Mouse (Mus musculus) kidney, adult 11 months (tissue): ENCODE results near the gene Scd3.
A peak's percentile ranks its signal among the peaks of the same experiment; 100 is the strongest.
"Not testable (repeated sequence)": the region's sequence is repeated elsewhere in the genome, so short reads cannot be mapped to it uniquely, and the experiment has no call there.

Experiments
- DNase-seq: peaks from one replicate; pipeline ENCODE4 v3.0.0; 2022

Scd3 gene

DNA sequence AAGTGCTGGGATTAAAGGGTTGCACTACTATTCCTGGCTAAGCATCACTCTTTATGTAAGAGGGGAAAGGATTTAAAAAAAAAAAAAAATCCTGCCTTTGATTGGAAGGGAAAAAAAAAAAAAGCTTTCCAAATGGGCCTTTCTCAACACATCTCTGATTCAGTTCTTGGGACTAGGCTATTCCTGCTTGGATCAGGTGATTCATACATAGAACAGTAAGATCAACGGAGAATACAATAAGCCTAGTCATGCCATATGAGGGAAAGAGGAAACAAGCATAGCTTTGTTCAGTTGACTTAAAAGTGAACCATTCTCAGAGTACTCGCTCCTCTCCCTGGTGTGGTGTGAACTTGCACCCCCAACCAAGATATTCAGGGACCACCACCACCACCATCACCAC is 35.8 kb downstream of the Scd3 start:
- no peak for DNase-seq

DNA sequence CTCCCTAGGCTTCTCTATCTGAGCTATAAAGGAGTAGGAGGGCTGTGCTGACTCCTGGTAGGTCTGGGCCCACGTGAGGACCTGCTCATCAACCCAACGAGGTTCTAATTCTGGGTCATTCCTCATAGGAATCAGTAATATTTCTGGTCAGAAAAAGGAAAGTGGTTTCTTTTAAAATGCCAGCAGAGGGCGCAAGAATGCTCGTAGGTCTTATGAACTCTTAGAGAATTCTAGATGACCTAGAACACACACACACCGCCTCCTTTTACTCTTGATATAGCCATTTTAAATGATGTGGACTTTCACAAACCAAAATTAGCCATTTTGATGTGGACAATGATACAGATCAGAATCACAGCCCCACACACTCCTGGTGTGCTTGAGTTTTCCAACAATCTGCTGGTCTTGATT is 42.7 kb downstream of the Scd3 start:
- DNase-seq = peak; percentile 8

DNA sequence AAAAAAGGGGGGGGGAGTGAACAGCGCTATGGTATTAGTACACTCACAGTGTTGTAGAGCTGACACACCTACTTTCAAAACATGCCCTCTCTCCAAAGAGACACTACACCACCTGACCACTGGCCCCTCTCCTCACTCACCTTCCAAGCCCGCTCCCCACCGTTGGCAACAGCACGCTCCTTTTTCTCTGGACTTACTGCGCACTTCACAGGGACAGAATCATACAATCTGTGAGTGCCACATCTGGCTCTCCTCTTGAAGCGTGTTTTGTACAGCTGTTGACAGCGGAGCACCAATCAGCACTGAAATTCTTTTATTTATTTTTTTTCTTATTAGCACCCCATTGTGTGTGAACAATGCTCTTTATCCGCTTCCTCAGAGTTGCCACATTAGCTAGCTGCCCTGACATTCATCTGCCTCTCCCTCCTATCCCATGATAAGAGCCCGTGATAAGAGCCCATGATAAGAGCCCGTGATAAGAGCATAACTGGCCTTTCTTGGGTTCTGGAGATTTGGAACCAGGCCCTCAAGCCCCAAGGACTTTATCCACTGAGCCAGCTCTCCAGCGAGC is 43.4 kb downstream of the Scd3 start:
- no peak for DNase-seq

DNA sequence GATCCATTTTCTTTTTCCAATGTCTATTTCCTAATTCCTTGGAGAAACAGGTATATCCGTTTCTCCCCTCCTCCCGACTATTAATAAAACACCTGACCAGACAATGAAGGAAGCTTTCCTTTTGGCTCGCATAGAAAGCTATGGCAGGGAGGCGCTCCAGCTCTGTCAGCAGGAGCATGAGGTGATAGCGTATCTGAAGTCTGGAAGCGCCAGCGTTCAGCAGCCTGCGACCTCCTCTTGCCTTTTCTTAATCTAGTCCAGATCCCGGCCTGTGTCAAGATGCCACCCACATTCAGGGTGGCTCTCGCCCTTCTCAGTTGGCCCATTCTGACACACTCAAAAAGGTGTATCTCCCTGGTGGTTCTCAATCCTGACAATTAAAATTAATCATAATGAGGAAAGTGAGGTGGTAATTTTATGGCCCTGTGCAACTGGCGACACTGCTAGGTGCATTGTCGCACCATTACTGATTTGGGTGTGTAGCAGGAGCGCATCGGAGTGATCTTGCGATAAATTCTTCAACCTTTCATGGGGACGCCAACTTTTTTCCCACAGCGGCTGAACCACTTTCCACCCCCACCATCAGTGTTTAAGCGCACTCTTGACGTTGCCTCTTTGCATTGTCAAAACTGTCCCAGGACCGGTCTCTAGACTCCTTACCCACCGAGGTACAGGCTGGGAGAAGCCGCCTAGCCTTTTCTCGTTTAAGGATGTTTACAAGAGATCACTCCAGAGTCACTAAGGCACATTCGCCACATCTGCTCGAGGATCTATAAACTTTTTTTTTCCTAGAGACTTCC is 44.4 kb downstream of the Scd3 start:
- no peak for DNase-seq

DNA sequence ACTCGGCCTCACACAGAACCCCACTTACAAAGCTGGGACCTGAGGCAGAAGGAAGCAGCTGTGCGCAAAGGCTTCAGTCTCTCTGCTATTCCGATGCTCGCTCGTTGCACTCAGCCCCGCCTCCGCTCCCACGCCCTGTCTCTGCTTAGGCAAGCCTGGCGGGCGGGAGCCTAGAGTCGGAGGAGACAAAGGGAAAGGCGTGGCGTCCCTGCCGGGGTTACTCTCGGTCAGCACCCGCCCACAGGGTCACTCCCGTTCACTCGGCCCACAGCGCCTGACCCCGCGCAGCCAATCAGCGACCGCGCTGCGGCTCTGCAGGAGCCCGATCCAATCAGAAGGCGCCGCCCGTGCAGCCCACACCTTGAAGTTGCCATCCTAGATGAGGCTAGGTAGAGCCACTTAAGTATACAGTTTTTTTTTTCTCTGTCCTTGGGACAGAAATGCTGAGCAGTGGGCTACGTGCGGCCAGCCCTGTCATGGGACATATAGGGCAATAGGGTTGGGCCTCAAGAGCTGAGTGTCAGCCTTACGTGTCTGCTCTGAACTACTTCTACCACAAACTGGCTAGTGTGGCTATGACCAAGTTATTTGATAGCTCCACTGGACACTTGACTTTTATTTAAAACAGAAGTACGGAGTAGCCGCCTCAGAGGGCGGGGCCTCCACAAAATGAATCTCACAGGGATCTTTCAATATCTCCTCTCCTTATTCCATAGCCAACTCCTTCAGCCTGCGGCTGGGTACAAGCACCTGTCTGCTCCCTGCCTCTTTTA is 45.2 kb downstream of the Scd3 start:
- DNase-seq = peak; percentile 95

DNA sequence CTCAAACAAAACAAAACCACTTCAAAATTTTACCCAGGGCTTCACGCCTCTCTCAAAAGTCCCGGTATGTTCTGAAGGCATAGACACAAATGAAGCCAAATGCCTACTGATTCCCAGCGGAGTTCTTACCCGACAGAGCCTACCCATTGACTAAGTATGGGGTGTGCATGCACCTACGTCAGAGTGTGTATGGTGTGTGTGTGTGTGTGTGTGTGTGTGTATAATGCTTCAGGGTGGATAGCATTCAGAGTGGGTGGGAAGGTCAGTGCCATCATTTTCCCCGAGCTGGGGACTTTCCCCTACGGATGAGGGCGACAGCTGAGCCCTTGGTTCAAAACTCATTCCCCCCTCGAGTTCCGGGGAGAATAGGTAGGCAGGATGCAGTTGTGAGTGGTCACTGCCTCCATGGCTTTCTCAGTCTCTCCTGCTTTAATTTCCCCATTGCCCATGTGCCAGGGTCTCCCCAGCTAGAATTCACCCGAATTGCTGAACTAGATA is 45.8 kb downstream of the Scd3 start:
- DNase-seq = no peak

DNA sequence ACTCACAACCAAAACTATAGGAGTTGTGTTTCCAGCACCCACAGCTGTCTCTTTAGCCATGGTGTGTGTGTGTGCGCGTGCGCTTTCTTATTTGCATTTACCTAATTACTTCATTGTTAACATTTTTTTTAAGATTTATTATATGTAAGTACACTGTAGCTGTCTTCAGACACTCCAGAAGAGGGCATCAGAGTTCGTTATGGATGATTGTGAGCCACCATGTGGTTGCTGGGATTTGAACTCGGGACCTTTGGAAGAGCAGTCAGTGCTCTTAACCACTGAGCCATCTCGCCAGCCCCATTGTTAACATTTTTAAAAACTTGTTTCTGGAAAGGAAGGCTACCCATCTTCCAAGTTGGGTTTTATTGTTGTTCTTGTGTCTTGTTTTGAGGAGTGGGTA is 48.1 kb downstream of the Scd3 start:
- DNase-seq = not testable (repeated sequence)

DNA sequence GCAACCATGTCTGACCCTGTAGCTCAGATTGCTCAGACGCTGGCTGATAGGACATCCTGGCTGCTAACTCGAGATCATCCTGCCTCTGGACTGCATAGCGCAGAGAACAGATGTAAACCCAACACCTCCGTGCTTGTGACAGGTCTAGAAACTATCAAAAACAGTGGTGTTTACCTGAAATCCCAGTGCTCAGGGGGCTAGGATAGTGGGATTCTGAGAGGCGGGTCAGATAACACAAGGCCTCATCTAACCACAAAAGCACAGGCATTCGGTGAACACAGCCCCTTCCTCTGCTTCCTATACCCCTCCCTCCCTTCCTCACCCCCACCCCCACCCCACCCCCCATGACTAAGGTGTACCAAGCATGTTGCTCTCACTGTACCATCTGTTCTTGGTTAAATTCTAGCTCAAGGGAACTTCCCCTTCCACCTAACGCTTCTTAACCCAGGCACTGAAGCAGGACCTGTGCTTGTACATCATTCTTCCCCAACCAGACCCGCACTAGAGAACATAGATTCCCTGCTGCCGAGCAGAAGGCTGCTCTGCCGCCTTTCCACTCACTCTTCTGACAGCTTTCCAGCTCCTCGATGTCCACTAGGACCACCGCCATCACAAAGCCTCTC is 49.0 kb downstream of the Scd3 start:
- DNase-seq = no peak

DNA sequence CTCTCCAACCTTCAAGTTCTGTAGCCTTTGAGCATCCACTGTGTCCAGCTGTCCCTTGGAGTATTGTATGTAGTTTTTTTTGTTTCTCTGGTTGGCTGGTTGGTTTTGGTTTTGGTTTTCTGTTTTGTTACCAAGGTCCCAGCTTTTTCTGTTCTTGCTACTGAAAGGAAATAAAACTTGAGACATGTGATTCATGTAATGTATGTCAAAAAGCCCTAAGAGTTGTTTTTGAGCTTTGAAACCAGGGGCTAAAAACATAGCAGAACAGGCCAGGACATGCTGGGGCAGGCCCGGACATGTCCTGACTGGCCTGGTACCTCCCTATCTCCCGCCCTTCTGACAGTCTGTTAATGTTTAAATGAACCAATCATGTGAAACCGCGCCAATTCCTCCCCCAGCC is 51.0 kb downstream of the Scd3 start:
- DNase-seq = not testable (repeated sequence)

DNA sequence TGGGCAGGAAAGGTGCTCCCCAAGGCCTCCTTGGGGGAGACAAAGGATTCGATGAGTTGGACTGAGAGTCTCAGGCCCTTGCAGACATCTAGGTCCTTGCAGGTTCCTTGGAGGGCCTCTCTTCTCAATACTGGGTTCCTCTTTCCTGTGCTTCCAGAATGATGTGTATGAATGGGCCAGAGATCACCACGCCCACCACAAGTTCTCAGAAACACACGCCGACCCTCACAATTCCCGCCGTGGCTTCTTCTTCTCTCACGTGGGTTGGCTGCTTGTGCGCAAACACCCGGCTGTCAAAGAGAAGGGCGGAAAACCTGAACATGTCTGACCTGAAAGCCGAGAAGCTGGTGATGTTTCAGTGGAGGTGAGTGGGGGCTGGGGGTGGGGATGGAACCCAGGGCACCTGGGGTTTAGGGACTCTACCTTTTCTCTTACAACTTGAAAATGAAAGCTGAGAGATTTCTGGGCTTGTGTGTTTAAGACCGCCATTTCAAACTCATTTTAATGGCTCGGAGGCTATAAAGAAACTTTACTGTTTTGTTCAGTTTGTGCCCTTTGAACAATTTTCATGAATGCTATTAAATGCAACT is 54.4 kb downstream of the Scd3 start:
- DNase-seq = no peak

DNA sequence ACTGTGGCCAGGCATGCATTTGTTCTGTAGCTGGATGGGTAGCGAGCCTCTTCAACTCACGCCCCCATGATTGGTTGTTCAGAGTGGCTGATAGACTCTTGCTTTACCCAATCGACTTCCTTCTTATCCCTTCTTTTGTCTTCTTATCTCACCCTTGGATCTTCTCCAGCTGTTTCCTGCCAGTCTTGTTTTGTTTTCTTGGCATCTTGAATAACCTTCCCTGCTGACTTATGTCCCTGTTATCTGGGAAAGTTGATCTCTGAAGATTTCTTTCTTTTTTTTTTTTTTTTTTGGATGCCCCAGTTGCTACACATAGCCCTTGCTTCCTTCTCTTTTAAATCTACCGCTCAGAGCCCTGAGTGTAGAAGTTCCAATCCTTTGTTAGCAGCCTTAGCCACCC is 56.4 kb downstream of the Scd3 start:
- DNase-seq = no peak

DNA sequence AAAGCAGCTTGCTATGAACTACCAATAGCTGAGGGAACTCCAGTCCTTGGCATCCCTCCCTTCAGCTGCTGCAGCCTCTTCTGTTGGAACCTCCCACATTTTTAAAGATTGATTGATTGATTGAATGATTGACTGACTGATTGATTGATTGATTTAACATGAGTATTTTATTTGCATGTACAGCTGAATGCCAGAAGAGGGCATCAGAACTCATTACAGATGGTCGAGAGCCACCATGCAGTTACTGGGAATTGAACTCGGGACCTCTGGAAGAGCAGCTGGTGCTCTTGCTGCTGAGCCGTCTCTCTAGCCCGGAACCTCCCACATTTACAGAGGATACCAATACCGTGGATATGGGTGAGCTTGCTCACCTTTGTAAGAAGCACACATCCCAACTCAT is 57.4 kb downstream of the Scd3 start:
- DNase-seq = no peak

DNA sequence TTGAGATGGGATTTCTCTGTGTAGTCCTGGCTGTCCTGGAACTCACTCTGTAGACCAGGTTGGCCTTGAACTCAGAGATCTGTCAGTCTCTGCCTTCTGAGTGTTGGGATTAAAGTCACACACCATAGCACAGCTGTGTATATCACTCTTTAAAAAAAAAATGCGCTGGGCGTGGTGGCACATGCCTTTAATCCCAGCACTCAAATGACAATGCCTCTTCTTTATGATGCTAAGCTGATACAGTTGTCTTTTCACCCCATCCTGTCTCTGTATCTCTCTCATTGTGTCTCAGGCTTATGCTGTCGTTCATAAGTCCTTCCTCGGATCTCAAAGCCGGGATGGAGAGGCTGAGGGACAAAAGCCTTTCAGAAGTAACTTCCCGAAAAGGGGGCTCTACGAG is 58.7 kb downstream of the Scd3 start:
- DNase-seq = no peak

DNA sequence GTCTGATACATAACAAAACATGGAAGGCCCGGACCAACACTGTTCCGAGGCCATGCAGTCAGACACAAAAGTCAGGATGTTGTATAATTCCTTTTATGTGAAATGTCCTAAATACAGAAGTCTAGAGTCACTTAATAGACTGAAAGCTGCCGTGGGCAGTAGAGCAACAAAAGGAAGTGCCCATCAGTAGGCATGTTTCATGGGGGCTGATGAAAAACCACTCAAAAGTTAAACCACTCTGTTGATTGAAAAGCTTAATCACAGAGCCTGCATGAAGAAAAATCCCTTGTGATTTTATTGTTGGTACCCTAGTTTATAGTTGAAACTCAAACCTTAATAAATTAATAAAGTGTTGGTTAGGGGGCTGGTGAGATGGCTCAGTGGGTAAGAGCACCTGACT is 60.5 kb downstream of the Scd3 start:
- no peak for DNase-seq

DNA sequence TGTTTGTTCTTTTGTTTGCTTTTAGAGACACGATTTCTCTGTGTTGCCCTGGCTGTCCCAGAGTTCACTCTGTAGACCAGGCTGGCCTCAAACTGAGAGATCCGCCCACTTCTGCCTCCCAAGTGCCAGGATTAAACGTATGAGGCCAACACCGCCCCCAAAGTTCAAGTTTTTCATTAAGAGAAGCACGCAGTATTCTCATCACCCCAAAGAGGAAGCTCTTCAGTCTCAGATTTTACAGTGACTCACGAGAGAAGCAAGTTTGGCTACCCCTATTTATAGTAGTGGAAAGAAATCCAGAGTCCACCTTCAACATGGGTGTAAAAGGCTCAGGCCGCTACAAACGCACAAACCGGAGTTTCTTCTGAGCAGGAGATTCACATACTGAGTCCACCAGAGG is 61.2 kb downstream of the Scd3 start:
- DNase-seq = no peak

DNA sequence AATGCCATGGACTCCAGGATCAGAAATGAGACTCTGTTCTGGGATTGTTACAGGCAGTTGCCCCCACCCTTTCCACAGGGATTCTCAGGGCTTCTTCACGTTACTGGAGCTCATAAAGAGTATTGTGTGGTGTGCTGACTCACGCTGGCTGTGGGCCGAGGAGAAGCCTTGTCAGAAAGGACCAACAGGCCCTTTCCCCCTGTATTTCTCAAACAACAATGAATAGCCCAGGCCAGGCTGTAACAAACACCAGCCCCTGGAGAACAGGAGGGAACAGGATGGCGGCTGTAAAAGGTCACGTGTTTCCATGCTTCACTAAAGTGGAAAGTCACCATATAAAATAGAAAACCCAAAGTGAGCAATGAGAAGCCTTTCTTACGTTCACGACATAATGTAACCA is 62.2 kb downstream of the Scd3 start:
- DNase-seq = no peak

DNA sequence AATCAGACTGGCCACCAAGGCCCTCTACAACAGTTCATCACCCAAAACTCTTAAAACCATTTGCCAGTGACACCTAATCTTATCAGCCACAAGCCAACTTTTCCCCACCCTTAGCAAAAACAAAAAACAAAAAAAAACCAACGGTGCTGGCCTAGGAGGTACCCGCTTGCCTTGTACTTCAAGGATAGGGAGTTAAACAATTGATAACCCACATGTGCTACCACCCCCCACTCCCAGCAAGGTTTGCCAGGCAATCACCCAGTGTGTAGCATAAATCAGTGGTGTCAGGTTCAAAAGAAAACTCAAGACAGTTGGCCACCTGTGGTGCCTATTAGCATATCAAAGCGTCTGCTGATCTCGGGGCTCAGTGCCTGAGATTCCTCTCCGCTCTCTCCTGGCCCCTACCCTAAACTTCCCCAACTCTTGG is 62.9 kb downstream of the Scd3 start:
- no peak for DNase-seq

DNA sequence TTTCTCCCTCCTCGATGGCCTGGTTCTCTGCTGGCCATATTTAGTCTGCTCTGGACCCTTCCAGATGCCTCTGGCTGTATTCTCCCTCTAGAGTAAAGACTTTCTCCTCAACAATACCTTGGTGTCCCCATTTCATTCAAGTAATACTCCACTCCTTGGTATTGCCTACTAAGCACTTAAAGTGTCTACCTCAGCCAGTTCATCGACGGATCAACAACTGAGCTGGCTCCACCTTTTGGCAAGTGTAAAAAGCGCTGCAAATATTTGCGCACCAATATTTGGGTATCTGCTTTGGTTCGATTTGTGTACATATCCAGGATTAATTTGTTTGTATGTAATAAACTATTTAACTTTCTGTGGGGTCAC is 63.4 kb downstream of the Scd3 start:
- no peak for DNase-seq

DNA sequence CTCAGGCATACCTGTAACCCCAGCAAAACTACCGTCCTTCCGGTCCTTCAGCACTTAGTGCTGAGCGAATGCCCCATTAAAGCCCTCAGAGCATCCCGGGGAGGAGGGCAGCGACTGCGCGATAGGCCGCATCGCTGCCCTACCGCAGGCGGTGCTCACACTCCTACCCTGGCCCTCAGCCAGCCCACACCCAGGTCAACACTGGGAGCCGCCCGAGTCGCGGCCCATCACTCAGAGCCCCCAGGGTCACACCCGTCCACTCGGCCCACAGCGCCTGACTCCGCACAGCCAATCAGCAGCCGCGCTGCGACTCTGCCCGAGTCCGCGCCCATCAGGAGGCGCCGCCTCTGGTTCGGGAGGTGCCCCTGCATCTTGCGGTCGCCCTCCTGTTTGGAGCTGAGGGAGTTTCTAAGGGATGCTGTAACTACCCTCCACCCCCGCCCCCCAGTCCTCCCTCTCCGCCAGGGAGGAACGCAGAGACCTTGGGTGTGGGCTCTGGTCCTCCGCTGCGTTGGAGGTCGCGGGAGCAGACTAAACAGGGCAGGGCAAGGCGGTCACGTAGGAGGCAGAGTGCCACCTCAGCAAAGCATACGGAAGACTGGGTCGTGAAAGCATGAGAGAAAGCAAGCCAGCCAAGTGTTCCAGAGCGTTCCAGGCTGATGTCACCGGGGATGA is 63.9 kb downstream of the Scd3 start:
- DNase-seq = peak; percentile 81

DNA sequence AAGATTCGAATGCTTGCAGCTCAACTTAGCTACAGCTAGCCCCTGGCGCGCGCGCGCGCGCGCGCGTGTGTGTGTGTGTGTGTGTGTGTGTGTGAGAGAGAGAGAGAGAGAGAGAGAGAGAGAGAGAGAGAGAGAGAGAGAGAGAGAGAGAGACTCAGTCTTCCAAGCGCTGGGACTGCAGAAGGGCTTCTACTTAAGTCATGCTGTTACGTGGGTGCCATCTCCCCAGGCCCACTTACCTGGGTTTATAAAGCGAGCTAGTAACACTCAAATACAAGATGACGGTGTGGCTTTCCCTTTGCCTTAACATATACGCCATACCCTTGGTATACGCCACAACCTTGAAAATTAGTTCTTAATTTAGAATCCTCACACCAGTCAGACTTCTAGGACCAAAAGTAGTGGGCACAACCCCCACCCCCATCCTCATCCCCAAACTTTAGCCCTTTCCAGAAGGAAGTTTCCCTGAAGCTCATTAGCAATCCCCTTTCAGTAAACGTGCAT is 64.5 kb downstream of the Scd3 start:
- no peak for DNase-seq

DNA sequence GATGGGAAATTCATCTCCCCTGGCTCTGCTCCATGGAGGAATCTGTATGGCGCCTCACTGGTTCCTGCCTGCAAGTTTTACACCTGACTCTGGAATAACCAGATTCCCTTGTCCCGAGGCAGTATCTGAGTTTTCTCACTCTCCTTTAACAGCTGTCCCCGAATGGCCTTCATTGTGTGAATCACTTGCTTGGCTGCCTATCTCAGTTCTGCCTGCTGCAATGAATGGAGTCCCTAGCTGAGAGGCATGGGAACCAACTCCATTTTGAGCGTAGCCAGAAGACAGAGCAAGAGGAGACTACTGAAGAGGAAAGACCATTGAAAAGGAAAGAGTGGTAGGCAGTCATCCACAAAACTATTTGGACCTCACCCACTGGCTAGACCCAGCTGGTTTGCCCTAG is 70.6 kb downstream of the Scd3 start:
- DNase-seq = no peak

DNA sequence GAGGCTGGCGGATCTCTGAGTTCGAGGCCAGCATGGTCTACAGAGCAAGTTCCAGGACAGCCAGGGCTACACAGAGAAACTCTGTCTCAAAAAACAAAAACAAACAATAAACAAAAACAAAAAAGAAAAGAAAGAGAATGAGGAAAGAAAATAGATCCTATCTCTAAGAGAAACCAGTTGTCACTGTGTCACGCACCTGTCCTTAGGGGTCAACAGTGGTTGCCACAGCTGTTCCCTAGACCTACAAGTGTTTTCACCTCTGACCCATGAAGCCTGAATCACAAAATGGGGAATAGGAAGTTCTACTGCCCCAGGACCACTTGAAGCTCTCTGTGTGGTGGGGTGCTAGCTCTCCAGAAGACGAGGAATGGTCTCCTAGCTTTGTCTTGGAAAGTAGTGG is 71.4 kb downstream of the Scd3 start:
- no peak for DNase-seq
